Mouse (Mus musculus): Measurements from ENCODE around the gene Tnr. TPM values are rescaled to one million over a fixed set of nuclear protein-coding genes. Genes with fewer than 3 reads are reported as not detected.

Tnr gene
- total and polyA plus RNA-seq, 2 experiments from 2014 or later, result 5.4 to 51.5 TPM

DNA sequence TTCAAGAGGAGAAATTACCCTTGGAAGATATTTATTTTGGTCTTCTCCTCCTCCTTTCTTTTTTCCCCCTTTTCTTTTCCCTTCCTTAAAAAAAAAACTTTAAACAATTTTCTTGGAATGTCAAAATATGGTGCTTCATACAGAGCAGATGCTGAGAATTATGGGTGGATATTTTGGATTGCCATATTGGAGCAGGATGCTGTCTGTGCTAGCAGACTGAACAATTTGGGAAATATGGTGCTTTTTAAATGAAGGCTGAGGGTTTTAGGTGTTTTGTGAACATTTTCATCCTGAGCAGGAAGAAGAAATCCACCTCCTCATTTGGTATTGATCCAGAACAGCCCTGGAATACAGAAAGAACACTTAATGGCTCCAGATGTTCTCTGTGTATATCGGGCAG is 41.6 kb downstream of the Tnr start:
- no peak overlapping the region for H3K4me2 ChIP-seq (ENCODE audit: low read depth, low read length)
- H3K27ac ChIP-seq, result no peak overlapping the region
- TF ChIP-seq CTCF (IDR thresholded peaks at IDR 0.05; ENCODE audit: low read depth), result no peak
- ATAC-seq (no peak), DNase-seq (ENCODE audit: low spot score) (no peak)
- 81% methylated on average over 1 of the region's 1 CpGs for WGBS
- H3K27me3 ChIP-seq (ENCODE audit: insufficient read depth, low read length), result no peaks in the 10 kb centered on the region
- 0 out of 2 replicates have a peak, but pooled peaks cover 4% of the 10 kb centered on the region for H3K4me1 ChIP-seq (ENCODE audit: insufficient read depth, low read length)
- H3K36me3 ChIP-seq (ENCODE audit: insufficient read depth, low read length), result no peaks in the 10 kb centered on the region
- no peaks in the 10 kb centered on the region for H3K9me3 ChIP-seq (ENCODE audit: low read length)
- no peak overlapping the region for H3K9ac ChIP-seq (replicated peaks; ENCODE audit: low read length)
- no peak overlapping the region for H3K4me3 ChIP-seq (ENCODE audit: low read length)

DNA sequence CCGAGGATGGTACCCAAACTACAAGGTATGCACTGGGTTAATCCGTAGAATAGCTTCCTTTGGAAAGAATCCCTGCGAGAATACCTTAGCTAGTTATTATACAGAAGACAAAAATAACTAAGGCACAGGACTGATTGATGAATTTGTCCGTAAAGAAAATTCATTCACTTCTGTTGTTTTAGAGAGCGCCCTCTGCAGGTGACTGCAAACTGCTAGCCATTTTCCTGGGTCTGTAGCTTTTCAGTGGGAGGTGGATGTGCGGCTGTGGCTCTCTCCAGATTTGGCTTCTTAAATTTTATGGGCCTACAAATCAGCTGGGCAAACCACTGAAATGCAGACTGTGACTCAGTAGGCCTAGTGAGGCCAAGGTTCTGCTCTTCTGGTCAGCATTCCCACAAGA is 42.5 kb downstream of the Tnr start:
- no peak overlapping the region for H3K27ac ChIP-seq
- WGBS, result 76% methylated on average over 6 of the region's 6 CpGs
- DNase-seq (ENCODE audit: low spot score) (no peak), ATAC-seq (no peak)
- 0 out of 2 replicates have a peak, but pooled peaks cover 4% of the 10 kb centered on the region for H3K4me1 ChIP-seq (ENCODE audit: insufficient read depth, low read length)
- TF ChIP-seq CTCF (IDR thresholded peaks at IDR 0.05; ENCODE audit: low read depth), result peak; percentile 25; the same call in 1 of the 2 replicates
- no peak overlapping the region for H3K9ac ChIP-seq (replicated peaks; ENCODE audit: low read length)
- H3K4me2 ChIP-seq (ENCODE audit: low read depth, low read length), result no peak overlapping the region
- no peaks in the 10 kb centered on the region for H3K36me3 ChIP-seq (ENCODE audit: insufficient read depth, low read length)
- no peaks in the 10 kb centered on the region for H3K27me3 ChIP-seq (ENCODE audit: insufficient read depth, low read length)
- no peaks in the 10 kb centered on the region for H3K9me3 ChIP-seq (ENCODE audit: low read length)
- no peak overlapping the region for H3K4me3 ChIP-seq (ENCODE audit: low read length)

DNA sequence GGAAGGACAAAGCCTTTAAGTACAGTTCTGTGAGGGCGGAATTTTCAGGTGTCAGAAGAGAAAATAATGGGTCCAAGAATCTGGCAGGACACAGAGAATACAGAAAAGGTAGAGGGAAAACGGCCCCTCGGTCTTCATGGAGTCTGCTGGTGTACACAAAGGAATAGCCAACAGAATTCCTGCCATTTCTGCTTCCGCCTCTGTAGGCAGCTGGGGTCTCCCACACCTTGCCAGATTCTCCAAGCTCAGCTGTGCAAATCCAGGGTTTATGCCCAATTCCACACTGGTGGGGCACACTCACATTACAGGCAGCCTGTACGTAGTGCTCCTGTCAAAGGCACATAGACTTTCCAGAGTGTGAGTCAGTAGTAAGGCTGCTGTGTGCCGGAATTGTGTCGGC is 43.6 kb downstream of the Tnr start:
- no peak for TF ChIP-seq CTCF (IDR thresholded peaks at IDR 0.05; ENCODE audit: low read depth)
- no peaks in the 10 kb centered on the region for H3K9me3 ChIP-seq (ENCODE audit: low read length)
- no peaks in the 10 kb centered on the region for H3K27me3 ChIP-seq (ENCODE audit: insufficient read depth, low read length)
- no peak overlapping the region for H3K4me3 ChIP-seq (ENCODE audit: low read length)
- H3K27ac ChIP-seq, result no peak overlapping the region
- ATAC-seq (no peak), DNase-seq (ENCODE audit: low spot score) (no peak)
- H3K9ac ChIP-seq (replicated peaks; ENCODE audit: low read length), result no peak overlapping the region
- no peaks in the 10 kb centered on the region for H3K36me3 ChIP-seq (ENCODE audit: insufficient read depth, low read length)
- no peak overlapping the region for H3K4me2 ChIP-seq (ENCODE audit: low read depth, low read length)
- H3K4me1 ChIP-seq (ENCODE audit: insufficient read depth, low read length), result 0 out of 2 replicates have a peak, but pooled peaks cover 4% of the 10 kb centered on the region
- WGBS, result 81% methylated on average over 7 of the region's 7 CpGs

DNA sequence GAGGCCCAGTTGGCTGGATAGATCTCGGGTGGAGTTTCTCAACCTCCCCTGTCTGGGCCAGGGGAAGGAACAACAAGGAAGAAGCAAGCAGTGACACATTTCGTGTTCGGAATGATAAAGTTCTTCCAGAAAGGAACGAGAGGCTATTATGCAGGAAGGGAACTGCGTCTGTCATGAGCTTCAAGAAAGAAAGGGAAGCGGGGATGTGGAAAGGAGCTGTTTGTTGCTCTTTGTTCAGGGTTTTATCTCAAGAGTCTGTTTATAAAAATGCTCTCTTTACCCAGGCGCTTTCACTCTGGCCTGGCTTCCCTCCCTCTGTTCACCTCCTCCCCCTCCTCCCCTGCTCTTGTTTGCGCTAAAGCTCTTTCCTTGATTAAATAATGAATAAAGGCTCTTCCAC is 46.7 kb downstream of the Tnr start:
- H3K9me3 ChIP-seq (ENCODE audit: low read length), result no peaks in the 10 kb centered on the region
- DNase-seq (ENCODE audit: low spot score), result peak; percentile 54
- no peak overlapping the region for H3K4me2 ChIP-seq (ENCODE audit: low read depth, low read length)
- 0 out of 2 replicates have a peak, but pooled peaks cover 4% of the 10 kb centered on the region for H3K4me1 ChIP-seq (ENCODE audit: insufficient read depth, low read length)
- ATAC-seq, result peak; percentile 88
- H3K27me3 ChIP-seq (ENCODE audit: insufficient read depth, low read length), result no peaks in the 10 kb centered on the region
- 33% methylated on average over 8 of the region's 8 CpGs for WGBS
- peak overlapping the region; percentile 59 for H3K27ac ChIP-seq
- H3K36me3 ChIP-seq (ENCODE audit: insufficient read depth, low read length), result no peaks in the 10 kb centered on the region
- no peak overlapping the region for H3K4me3 ChIP-seq (ENCODE audit: low read length)
- TF ChIP-seq CTCF (IDR thresholded peaks at IDR 0.05; ENCODE audit: low read depth), result no peak
- no peak overlapping the region for H3K9ac ChIP-seq (replicated peaks; ENCODE audit: low read length)

DNA sequence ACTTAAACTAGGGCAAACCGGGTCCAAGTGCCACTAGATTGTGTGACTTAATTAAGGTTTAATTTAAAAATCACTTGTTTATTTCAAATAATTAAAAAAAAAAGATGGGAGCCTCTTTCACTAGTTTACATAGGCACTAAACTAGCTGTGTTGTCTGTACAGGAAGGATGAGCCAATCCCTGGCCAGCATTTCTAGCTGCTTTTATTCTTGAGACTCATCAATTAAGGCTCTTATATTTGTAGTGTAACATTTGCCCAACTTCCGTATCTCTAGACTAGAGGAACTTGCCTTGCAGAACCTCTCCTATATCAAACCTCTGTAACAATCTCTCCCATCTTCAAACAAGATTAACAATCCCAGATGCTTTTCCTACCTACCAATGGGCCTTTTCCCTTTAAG is 47.3 kb downstream of the Tnr start:
- ATAC-seq (no peak), DNase-seq (ENCODE audit: low spot score) (no peak)
- Histone ChIP-seq H3K27me3 (ENCODE audit: insufficient read depth, low read length) (no peaks in the 10 kb centered on the region), H3K4me3 (ENCODE audit: low read length) (no peak overlapping the region), H3K9me3 (ENCODE audit: low read length) (no peaks in the 10 kb centered on the region), H3K36me3 (ENCODE audit: insufficient read depth, low read length) (no peaks in the 10 kb centered on the region), H3K4me2 (ENCODE audit: low read depth, low read length) (no peak overlapping the region), H3K27ac (peak overlapping the region; percentile 59), H3K9ac (replicated peaks; ENCODE audit: low read length) (no peak overlapping the region), H3K4me1 (ENCODE audit: insufficient read depth, low read length) (0 out of 2 replicates have a peak, but pooled peaks cover 4% of the 10 kb centered on the region)
- no peak for TF ChIP-seq CTCF (IDR thresholded peaks at IDR 0.05; ENCODE audit: low read depth)
- 55% methylated on average over 2 of the region's 2 CpGs for WGBS

DNA sequence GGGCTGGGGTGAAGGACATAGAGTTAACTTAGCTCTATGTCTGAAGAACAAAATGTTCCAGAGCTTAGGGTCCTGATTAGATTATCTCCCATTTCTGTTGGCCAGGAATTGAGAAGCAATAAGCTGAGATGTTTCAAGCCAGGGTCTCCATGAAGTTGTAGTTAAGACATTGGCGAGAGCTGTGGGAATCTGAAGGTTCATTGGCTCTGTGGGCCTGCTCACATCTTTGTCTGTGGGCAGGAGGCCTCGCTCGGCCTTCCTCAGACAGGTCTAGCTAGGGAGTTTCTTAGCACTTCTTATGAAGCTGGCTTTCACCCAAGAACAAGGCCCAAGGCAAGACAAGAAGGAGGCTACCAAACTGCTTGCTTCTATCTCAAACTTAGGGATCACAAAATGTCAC is 48.4 kb downstream of the Tnr start:
- no peak overlapping the region for H3K9ac ChIP-seq (replicated peaks; ENCODE audit: low read length)
- no peak overlapping the region for H3K4me3 ChIP-seq (ENCODE audit: low read length)
- no peak for ATAC-seq
- 90% methylated on average over 3 of the region's 3 CpGs for WGBS
- DNase-seq (ENCODE audit: low spot score), result no peak
- no peaks in the 10 kb centered on the region for H3K27me3 ChIP-seq (ENCODE audit: insufficient read depth, low read length)
- 0 out of 2 replicates have a peak, but pooled peaks cover 4% of the 10 kb centered on the region for H3K4me1 ChIP-seq (ENCODE audit: insufficient read depth, low read length)
- H3K9me3 ChIP-seq (ENCODE audit: low read length), result no peaks in the 10 kb centered on the region
- H3K27ac ChIP-seq, result no peak overlapping the region
- TF ChIP-seq CTCF (IDR thresholded peaks at IDR 0.05; ENCODE audit: low read depth), result no peak
- H3K36me3 ChIP-seq (ENCODE audit: insufficient read depth, low read length), result no peaks in the 10 kb centered on the region
- no peak overlapping the region for H3K4me2 ChIP-seq (ENCODE audit: low read depth, low read length)

DNA sequence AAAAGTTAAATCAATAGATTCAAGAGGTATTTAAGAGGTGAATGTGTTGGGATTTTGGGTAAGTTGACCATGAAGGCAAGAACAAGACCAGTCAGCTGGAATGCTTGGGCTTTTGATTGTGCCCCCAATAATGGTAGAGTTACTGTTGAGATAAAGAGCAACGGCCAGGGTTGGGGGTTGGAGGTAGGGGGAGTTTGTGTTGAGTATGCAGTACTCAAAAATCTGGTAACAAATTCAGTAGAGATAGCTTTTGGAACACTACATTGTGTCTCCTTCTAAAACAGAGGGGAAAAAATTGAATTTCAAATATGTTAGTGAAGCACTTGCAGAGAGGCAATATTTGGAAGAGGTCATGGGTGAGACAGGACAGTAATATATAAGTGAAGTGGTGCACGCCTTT is 49.5 kb downstream of the Tnr start:
- H3K9me3 ChIP-seq (ENCODE audit: low read length), result no peaks in the 10 kb centered on the region
- ATAC-seq, result no peak
- TF ChIP-seq CTCF (IDR thresholded peaks at IDR 0.05; ENCODE audit: low read depth), result no peak
- no peak overlapping the region for H3K4me3 ChIP-seq (ENCODE audit: low read length)
- no peaks in the 10 kb centered on the region for H3K36me3 ChIP-seq (ENCODE audit: insufficient read depth, low read length)
- H3K9ac ChIP-seq (replicated peaks; ENCODE audit: low read length), result no peak overlapping the region
- DNase-seq (ENCODE audit: low spot score), result no peak
- no peak overlapping the region for H3K4me2 ChIP-seq (ENCODE audit: low read depth, low read length)
- H3K27ac ChIP-seq, result no peak overlapping the region
- H3K4me1 ChIP-seq (ENCODE audit: insufficient read depth, low read length), result peaks cover 5% of the 10 kb centered on the region; the same call in 1 of the 2 replicates
- WGBS, result 84% methylated on average over 2 of the region's 2 CpGs
- no peaks in the 10 kb centered on the region for H3K27me3 ChIP-seq (ENCODE audit: insufficient read depth, low read length)

Measured in hindbrain, postnatal 0 days (tissue).